Mouse (Mus musculus) lung, postnatal 0 days (tissue): ENCODE measurements at regions not wholly inside any gene's neighbourhood (a gene's known extent, or its start where the extent isn't known, plus 50 kb on each side); places are given as distances from the start of the nearest gene placed in this dataset.

Experiments used
- ATAC-seq: fragments of 200-750 bp; cut with Nextera tagmentation; 2 replicates; pipeline ENCODE4 v1.8.0; 2017; ENCODE audit warnings: moderate library complexity
- DNase-seq: peaks from one replicate; pipeline ENCODE4 v3.0.0-alpha.2; 2016; ENCODE audit warnings: low spot score
- H3K27ac ChIP-seq: fragments of 300-500 bp; sonication (generic); 2 replicates; pipeline ENCODE4 v1.5.1; 2014; ENCODE audit warnings: antibody characterized with exemption, mild to moderate bottlenecking, low read length, mixed read lengths
- H3K27me3 ChIP-seq: fragments of 300-500 bp; sonication (generic); replicated peaks from 2 replicates; pipeline ENCODE4 v1.6.1; 2014; ENCODE audit warnings: low read length, mixed read lengths; ENCODE audit not compliant: insufficient read depth
- H3K36me3 ChIP-seq: fragments of 300-500 bp; sonication (generic); 2 replicates; pipeline ENCODE4 v1.6.1; 2014; ENCODE audit warnings: low read length, mixed read lengths; ENCODE audit not compliant: insufficient read depth
- H3K4me1 ChIP-seq: fragments of 300-500 bp; sonication (generic); 2 replicates; pipeline ENCODE4 v1.6.1; 2014; ENCODE audit warnings: antibody characterized with exemption, low read depth, low read length, mixed read lengths; ENCODE audit not compliant: insufficient read depth
- H3K4me2 ChIP-seq: fragments of 300-500 bp; sonication (generic); replicated peaks from 2 replicates; pipeline ENCODE4 v1.6.1; 2014; ENCODE audit warnings: low read depth, mild to moderate bottlenecking, low read length, moderate library complexity, mixed read lengths
- H3K4me3 ChIP-seq: fragments of 300-500 bp; sonication (generic); 2 replicates; pipeline ENCODE4 v1.5.1; 2014; ENCODE audit warnings: low read depth, low read length
- H3K9ac ChIP-seq: fragments of 300-500 bp; sonication (generic); replicated peaks from 2 replicates; pipeline ENCODE4 v1.6.1; 2014; ENCODE audit warnings: low read depth, mild to moderate bottlenecking
- H3K9me3 ChIP-seq: fragments of 300-500 bp; sonication (generic); 2 replicates; pipeline ENCODE4 v1.6.1; 2016; ENCODE audit warnings: low read length, mixed read lengths
- CTCF ChIP-seq: IDR thresholded peaks from 2 replicates; pipeline ENCODE4 v1.5.1; 2016; ENCODE audit warnings: antibody characterized with exemption, mild to moderate bottlenecking
- EP300 ChIP-seq: IDR thresholded peaks from 2 replicates; pipeline ENCODE4 v1.6.1; 2016; ENCODE audit warnings: antibody characterized with exemption, mild to moderate bottlenecking, control low read depth
- WGBS: fragments of 180-500 bp; shearing (Covaris S2); extraction: QIAGEN DNeasy Blood & Tissue Kit; methylation state at CpG from one replicate; pipeline ENCODE4 v1.1.7; 2014; 5-methylcytosine and 5-hydroxymethylcytosine counted together

GRCm38 (mm10) chr15:71302541-71302940 lies 2531.8 kb upstream of the Gm6569 start:
- H3K36me3 ChIP-seq, result no peaks in the 10 kb centered on the region
- H3K27ac ChIP-seq, result no peak overlapping the region
- ATAC-seq (no peak), DNase-seq (no peak)
- TF ChIP-seq CTCF (no peak), EP300 (no peak)
- no peaks in the 10 kb centered on the region for H3K9me3 ChIP-seq
- H3K4me1 ChIP-seq, result no peaks in the 10 kb centered on the region
- no peaks in the 10 kb centered on the region for H3K27me3 ChIP-seq
- H3K9ac ChIP-seq, result no peak overlapping the region
- no peak overlapping the region for H3K4me2 ChIP-seq
- no peak overlapping the region for H3K4me3 ChIP-seq

- ATAC-seq (no peak), DNase-seq (no peak)
- Histone ChIP-seq H3K4me2 (no peak overlapping the region), H3K9ac (no peak overlapping the region), H3K4me1 (no peaks in the 10 kb centered on the region), H3K27me3 (no peaks in the 10 kb centered on the region), H3K27ac (no peak overlapping the region), H3K4me3 (no peak overlapping the region), H3K36me3 (no peaks in the 10 kb centered on the region), H3K9me3 (no peaks in the 10 kb centered on the region)
- TF ChIP-seq EP300, result no peak
- TF ChIP-seq CTCF, result no peak
- WGBS, result 63% methylated on average over 3 of the region's 3 CpGs
These were observed 2524.1 kb upstream of the Gm6569 start for GRCm38 (mm10) chr15:71310230-71310629.

- ATAC-seq (no peak), DNase-seq (no peak)
- Histone ChIP-seq H3K4me1 (no peaks in the 10 kb centered on the region), H3K27me3 (no peaks in the 10 kb centered on the region), H3K4me3 (no peak overlapping the region), H3K27ac (no peak overlapping the region), H3K9ac (no peak overlapping the region), H3K36me3 (no peaks in the 10 kb centered on the region), H3K4me2 (no peak overlapping the region), H3K9me3 (no peaks in the 10 kb centered on the region)
- TF ChIP-seq CTCF (no peak), EP300 (no peak)
- WGBS, result 64% methylated on average over 3 of the region's 3 CpGs
These were observed 2507.8 kb upstream of the Gm6569 start for GRCm38 (mm10) chr15:71326596-71326995.

GRCm38 (mm10) chr15:71358189-71358790 lies 2476.1 kb upstream of the Gm6569 start:
- ATAC-seq (no peak), DNase-seq (no peak)
- no peaks in the 10 kb centered on the region for H3K4me1 ChIP-seq
- H3K9ac ChIP-seq, result no peak overlapping the region
- WGBS, result 55% methylated on average over 4 of the region's 4 CpGs
- no peaks in the 10 kb centered on the region for H3K27me3 ChIP-seq
- H3K4me2 ChIP-seq, result no peak overlapping the region
- no peak overlapping the region for H3K27ac ChIP-seq
- H3K36me3 ChIP-seq, result no peaks in the 10 kb centered on the region
- TF ChIP-seq CTCF (no peak), EP300 (no peak)
- H3K4me3 ChIP-seq, result no peak overlapping the region
- H3K9me3 ChIP-seq, result no peaks in the 10 kb centered on the region

- TF ChIP-seq CTCF, result no peak
- no peak for TF ChIP-seq EP300
- DNase-seq, result no peak
- Histone ChIP-seq H3K4me2 (no peak overlapping the region), H3K9me3 (no peaks in the 10 kb centered on the region), H3K4me1 (no peaks in the 10 kb centered on the region), H3K27ac (no peak overlapping the region), H3K4me3 (no peak overlapping the region), H3K36me3 (no peaks in the 10 kb centered on the region), H3K9ac (no peak overlapping the region), H3K27me3 (no peaks in the 10 kb centered on the region)
- no peak for ATAC-seq
- 26% methylated on average over 3 of the region's 3 CpGs for WGBS
These were observed 2458.6 kb upstream of the Gm6569 start for GRCm38 (mm10) chr15:71375775-71376174.
